Mouse (Mus musculus) kidney, adult 2 months (tissue): ENCODE results near the gene Kat7. TPM values are rescaled to one million over a fixed set of nuclear protein-coding genes. Genes with fewer than 3 reads are reported as not detected.

ENCODE experiments used
- DNase-seq: peaks from one replicate; pipeline ENCODE4 v3.0.0; 2021
- H3K27ac ChIP-seq: fragments of 200-500 bp; 2 replicates; pipeline ENCODE4 v1.5.1; 2012; ENCODE audit warnings: low read depth, low read length, control low read depth, inconsistent platforms; ENCODE audit not compliant: insufficient read depth
- H3K27me3 ChIP-seq: fragments of 200-500 bp; replicated peaks from 2 replicates; pipeline ENCODE4 v1.6.1; 2012; ENCODE audit warnings: mild to moderate bottlenecking, moderate library complexity, low read length, inconsistent platforms; ENCODE audit not compliant: control insufficient read depth, insufficient read depth
- H3K36me3 ChIP-seq: fragments of 200-500 bp; 2 replicates; pipeline ENCODE4 v1.6.1; 2012; ENCODE audit warnings: mild to moderate bottlenecking, moderate library complexity, low read length, inconsistent platforms; ENCODE audit not compliant: control insufficient read depth, insufficient read depth
- H3K4me1 ChIP-seq: fragments of 200-500 bp; 2 replicates; pipeline ENCODE4 v1.6.1; 2011; ENCODE audit warnings: low read length; ENCODE audit not compliant: control insufficient read depth, insufficient read depth
- H3K4me3 ChIP-seq: fragments of 200-500 bp; 2 replicates; pipeline ENCODE4 v1.5.1; 2011; ENCODE audit warnings: mild to moderate bottlenecking, low read depth, low read length, control low read depth; ENCODE audit not compliant: insufficient read depth
- CTCF ChIP-seq: fragments of 200-500 bp; conservative IDR thresholded peaks from 2 replicates; pipeline ENCODE4 v1.5.1; 2011; ENCODE audit warnings: low read depth, mild to moderate bottlenecking, control low read depth, low read length, moderate library complexity, mixed read lengths; ENCODE audit not compliant: insufficient read depth, insufficient read length
- POLR2A ChIP-seq: fragments of 200-500 bp; IDR thresholded peaks from one replicate; pipeline ENCODE4 v1.6.1; 2011; ENCODE audit warnings: low read depth, low read length, control low read depth
- WGBS: fragments of 180-500 bp; shearing (Covaris S2); methylation state at CpG from one replicate; pipeline ENCODE4 v1.1.7; 2018; 5-methylcytosine and 5-hydroxymethylcytosine counted together
- polyA plus RNA-seq: library from polyadenylated mRNA; depleted of rRNA; stranded (reverse); fragments of >200 nt; gene quantifications from 2 replicates; pipeline ENCODE4 v1.2.3, GENCODE M21; 2012

Kat7 gene
- polyA plus RNA-seq, 1 experiment = 30.0 TPM

DNA sequence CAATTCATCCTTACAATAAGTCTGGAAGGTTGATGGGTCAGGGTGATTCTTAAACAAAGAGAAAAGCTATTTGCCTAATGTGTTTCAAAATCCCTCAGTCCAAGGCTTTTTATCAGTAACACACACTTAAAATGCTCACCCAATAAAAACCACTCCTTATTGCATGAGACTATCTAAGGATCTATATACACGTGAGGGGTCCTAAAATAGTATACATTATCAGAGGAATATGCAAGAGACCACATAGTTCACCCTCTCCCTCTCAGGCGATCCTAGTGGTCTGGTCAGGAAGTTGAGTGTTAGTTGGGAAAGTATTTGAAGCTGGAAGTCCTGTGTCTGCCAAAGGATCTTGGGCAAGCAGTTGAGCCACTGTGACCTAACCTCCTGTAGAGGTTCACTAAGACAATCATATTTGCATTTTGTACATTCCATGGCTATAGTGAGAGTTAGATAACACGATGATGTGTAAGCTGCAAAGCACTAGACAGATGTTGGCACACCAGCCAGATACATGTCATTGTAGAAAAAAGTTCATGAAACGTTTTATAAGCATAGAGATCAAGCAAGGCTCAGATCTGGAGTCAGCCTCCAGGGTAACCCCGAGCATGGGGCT is 24.5 kb upstream of the Kat7 start:
- Histone ChIP-seq H3K27ac (no peak overlapping the region), H3K4me1 (peaks cover 14% of the 10 kb centered on the region; the same call in 1 of the 2 replicates), H3K4me3 (no peak overlapping the region), H3K27me3 (no peaks in the 10 kb centered on the region), H3K36me3 (no peaks in the 10 kb centered on the region)
- DNase-seq = no peak
- no peak for TF ChIP-seq CTCF
- no peak for TF ChIP-seq POLR2A
- 71% methylated on average over 5 of the region's 5 CpGs for WGBS

DNA sequence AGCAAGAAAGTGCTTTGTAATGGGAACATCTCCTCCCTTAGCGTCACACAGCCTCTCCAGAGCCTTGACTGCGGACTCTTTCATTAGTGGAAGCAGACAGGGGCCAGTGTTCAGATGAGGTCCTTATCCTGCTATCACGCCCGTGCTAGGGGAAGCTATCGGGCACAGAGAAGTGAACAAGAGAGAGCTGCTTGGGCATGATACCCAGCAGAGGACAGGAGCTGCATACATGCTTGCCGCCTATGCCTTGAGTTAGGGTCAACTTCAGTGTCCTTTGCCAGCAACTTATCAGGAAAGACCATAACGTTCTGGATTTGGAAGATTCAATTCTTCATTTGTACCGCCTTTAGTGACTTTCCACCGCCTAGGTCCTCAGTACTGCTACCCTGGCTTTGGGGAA is 23.8 kb upstream of the Kat7 start:
- Histone ChIP-seq H3K4me1 (peaks cover 13% of the 10 kb centered on the region; the same call in 1 of the 2 replicates), H3K27me3 (no peaks in the 10 kb centered on the region), H3K4me3 (no peak overlapping the region), H3K27ac (no peak overlapping the region), H3K36me3 (no peaks in the 10 kb centered on the region)
- WGBS = 92% methylated on average over 9 of the region's 9 CpGs
- DNase-seq = no peak
- no peak for TF ChIP-seq CTCF
- no peak for TF ChIP-seq POLR2A

DNA sequence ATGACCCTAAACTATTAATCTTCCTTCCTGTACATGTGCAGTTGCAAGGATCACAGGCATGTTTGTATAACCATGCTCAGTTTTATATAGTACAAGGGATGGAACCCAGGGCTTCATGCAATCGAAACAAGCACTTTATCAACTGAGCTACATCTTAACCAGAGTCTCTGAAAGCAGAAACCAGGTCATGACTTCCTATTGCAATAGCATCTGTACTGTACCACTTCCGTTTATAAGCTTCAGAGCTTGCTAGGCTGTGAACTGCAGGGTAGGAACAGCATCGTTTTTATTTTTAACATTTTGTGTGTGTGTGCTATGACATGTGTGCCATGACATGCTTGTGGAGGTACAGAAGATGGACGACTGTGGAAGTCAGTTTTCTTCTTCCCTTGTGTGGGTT is 23.2 kb upstream of the Kat7 start:
- Histone ChIP-seq H3K27me3 (no peaks in the 10 kb centered on the region), H3K36me3 (no peaks in the 10 kb centered on the region), H3K4me3 (no peak overlapping the region), H3K27ac (no peak overlapping the region), H3K4me1 (peaks cover 8% of the 10 kb centered on the region; the same call in 1 of the 2 replicates)
- no peak for DNase-seq
- WGBS = 50% methylated on average over 4 of the region's 4 CpGs
- TF ChIP-seq CTCF (no peak), POLR2A (no peak)

DNA sequence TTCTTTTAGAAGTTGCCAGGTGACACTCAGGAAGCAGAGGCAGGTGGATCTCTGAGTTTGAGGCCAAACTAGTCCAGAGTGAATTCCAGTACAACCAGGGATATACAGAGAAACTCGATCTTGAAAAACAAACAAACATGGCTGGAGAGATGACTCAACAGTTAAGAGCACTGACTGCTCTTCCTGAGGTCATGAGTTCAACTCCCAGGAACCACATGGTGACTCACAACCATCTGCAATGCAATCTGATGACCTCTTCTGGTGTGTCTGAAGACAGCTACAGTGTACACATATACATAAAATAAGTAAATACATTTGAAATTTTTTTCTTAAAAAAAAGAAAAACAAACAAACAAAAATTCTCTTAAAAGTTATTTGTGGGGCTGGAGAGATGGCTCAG is 20.6 kb upstream of the Kat7 start:
- no peak for DNase-seq
- whole genome bisulfite sequencing = 55% methylated on average over 1 of the region's 1 CpGs
- Histone ChIP-seq H3K36me3 (no peaks in the 10 kb centered on the region), H3K4me1 (no peaks in the 10 kb centered on the region), H3K27ac (no peak overlapping the region), H3K27me3 (no peaks in the 10 kb centered on the region), H3K4me3 (no peak overlapping the region)
- TF ChIP-seq CTCF = no peak
- no peak for TF ChIP-seq POLR2A

DNA sequence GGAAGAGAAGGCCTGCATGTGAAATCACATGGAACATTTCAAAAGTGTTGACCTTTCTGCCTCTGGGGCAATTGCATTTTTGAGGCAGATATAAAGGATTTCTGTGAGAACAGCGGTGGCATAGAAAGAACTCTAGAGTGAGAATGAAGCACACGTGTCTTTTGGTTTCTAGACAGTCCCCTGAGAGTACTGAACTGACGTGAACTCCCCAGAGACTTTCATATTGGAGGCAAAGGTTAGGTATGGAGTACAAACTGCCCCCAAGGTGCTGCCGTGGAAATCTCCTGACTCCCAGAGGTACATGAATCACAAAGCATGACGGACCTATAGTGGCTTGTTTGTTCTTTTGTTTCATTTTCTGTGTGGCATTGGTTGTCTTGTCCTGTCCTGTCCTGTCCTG is 18.6 kb upstream of the Kat7 start:
- H3K27me3 ChIP-seq = no peaks in the 10 kb centered on the region
- H3K27ac ChIP-seq = no peak overlapping the region
- WGBS = 61% methylated on average over 5 of the region's 5 CpGs
- H3K4me3 ChIP-seq = no peak overlapping the region
- DNase-seq = no peak
- no peaks in the 10 kb centered on the region for H3K4me1 ChIP-seq
- TF ChIP-seq CTCF (no peak), POLR2A (no peak)
- no peaks in the 10 kb centered on the region for H3K36me3 ChIP-seq

DNA sequence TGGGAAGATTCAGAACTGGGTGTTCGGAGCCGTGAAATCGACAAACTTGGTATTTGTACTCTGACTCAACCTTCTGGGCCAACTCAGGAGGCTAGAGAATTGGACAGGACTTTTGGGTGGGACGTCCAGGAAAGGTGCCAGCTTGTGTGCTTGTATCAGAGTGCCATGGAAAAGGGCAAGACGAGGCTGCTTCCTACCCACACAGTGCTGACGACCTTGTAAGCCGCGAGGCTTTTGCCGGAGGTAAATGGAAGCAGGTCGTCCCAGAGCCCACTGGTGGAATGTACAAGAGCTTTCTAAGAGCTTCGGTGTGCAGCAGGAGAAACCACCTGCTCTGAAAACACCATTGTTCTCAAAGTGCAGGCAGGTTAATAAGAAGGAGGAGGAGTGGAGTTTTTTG is 16.2 kb upstream of the Kat7 start:
- no peak overlapping the region for H3K27ac ChIP-seq
- H3K4me1 ChIP-seq = no peaks in the 10 kb centered on the region
- H3K36me3 ChIP-seq = no peaks in the 10 kb centered on the region
- WGBS = 73% methylated on average over 11 of the region's 11 CpGs
- no peak overlapping the region for H3K4me3 ChIP-seq
- DNase-seq = no peak
- TF ChIP-seq CTCF (no peak), POLR2A (no peak)
- no peaks in the 10 kb centered on the region for H3K27me3 ChIP-seq

DNA sequence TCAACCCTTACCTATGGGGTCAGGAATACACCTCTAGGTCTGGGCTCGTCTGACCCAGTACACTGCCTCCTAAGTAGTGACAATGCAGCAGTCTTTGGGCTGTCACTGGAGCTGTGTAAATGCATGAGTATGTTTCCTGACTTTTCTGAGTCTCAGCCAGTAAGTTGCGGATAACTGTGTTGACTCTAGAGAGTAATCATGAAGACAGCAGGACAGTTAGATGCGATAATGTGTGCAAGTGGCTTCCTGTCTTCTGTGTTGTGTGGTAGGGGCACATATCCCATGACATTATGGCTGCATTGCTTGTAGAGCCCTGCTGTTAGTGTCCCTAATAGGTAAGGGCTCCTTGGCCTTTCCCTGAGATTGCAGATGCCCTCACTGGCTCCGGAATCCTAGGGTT is 15.8 kb upstream of the Kat7 start:
- no peak for DNase-seq
- 89% methylated on average over 4 of the region's 4 CpGs for WGBS
- Histone ChIP-seq H3K36me3 (no peaks in the 10 kb centered on the region), H3K4me3 (no peak overlapping the region), H3K27me3 (no peaks in the 10 kb centered on the region), H3K4me1 (no peaks in the 10 kb centered on the region), H3K27ac (no peak overlapping the region)
- TF ChIP-seq POLR2A (no peak), CTCF (no peak)
